Mouse (Mus musculus): ENCODE results near the gene Ovol3.
A peak's percentile ranks its signal among the peaks of the same experiment; 100 is the strongest.
"Not testable (repeated sequence)": the region's sequence is repeated elsewhere in the genome, so short reads cannot be mapped to it uniquely, and the experiment has no call there.

Gene Ovol3

GRCm38 (mm10) chr7:30235625-30236024 is at the start of gene Ovol3:
Ovol3 (minus strand) TSS chr7:30235725.
- DNase-seq (ENCODE audit: low spot score): no peak

DNA sequence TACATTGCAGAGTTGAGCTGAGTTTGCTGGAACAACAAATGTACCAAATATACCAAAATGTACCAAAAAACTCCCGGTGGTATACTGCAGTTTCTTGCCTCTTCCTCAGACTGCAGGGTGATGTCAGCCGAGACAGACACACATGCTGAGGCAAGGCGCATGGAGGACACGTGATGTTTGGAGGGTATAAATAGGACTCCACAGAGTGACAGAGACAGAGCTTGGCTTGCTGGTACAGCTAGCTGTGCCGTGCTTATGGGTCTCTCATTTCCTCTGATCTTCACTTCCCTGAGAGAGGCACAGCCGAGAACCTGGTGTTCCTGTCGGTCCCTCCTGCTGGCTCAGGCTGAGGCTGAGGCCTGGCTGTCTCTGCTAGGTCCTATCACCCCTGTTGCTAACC is 47.2 kb upstream of the Ovol3 start:
- no peak for DNase-seq (ENCODE audit: low spot score)

GRCm38 (mm10) chr7:30281522-30281921 is 46.0 kb upstream of the Ovol3 start:
- DNase-seq (ENCODE audit: low spot score): no peak

- peak; percentile 90 for DNase-seq (ENCODE audit: low spot score)
Measured at GRCm38 (mm10) chr7:30280670-30281138, 45.2 kb upstream of the Ovol3 start.

- peak; percentile 92 for DNase-seq (ENCODE audit: low spot score)
Measured at GRCm38 (mm10) chr7:30279951-30280669, 44.6 kb upstream of the Ovol3 start, which contains the start of the genes Thap8 and Wdr62. Thap8 (plus strand) TSS chr7:30280094. Wdr62 (minus strand) TSS chr7:30280419.

DNA sequence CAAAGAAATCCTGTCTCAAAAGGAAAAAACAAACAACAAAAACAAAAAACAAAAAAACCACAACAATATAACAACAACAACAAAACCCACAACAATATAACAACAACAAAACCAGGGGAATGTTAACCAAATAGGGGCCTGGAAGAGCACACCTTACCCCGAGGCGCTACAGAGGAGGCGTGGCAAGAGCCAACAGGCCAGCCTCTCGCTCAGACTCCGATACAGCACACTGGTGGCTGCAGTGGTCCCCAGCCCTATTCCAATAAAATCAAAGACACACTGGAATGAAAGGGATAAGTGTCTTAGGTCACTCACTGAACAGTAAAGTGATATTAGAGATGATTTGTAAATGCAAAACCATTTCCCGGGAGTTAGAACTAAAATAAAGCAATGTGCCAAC is 44.0 kb upstream of the Ovol3 start:
- DNase-seq (ENCODE audit: low spot score): no peak

DNA sequence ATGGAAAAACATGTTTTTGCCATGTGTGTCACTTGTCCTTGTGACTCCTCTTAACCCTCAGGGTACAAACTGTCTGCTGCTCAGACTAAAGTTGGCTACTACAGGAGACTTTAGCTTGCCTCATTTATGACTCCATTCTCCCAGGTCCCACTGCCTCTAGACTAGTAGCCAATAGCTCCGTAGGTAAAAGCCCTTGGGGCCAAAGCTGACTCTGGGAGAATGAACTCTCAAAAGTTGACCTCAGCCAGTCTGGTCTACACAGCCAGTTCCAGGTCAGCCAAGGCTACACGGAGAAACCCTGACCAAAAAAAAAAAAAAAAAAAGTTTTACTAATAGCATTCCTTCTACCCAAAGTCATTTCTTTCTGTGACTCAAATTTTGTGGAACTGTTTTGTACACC is 43.4 kb upstream of the Ovol3 start:
- no peak for DNase-seq (ENCODE audit: low spot score)

GRCm38 (mm10) chr7:30274383-30274782 is 38.9 kb upstream of the Ovol3 start:
- DNase-seq (ENCODE audit: low spot score): no peak

- DNase-seq (ENCODE audit: low spot score): no peak
Measured at GRCm38 (mm10) chr7:30269641-30270040, 34.1 kb upstream of the Ovol3 start.

GRCm38 (mm10) chr7:30266780-30267179 is 31.3 kb upstream of the Ovol3 start:
- no peak for DNase-seq (ENCODE audit: low spot score)

- DNase-seq (ENCODE audit: low spot score): no peak
Measured at GRCm38 (mm10) chr7:30265935-30266334, 30.4 kb upstream of the Ovol3 start.

GRCm38 (mm10) chr7:30265531-30265930 is 30.0 kb upstream of the Ovol3 start:
- no peak for DNase-seq (ENCODE audit: low spot score)

GRCm38 (mm10) chr7:30265041-30265440 is 29.5 kb upstream of the Ovol3 start:
- no peak for DNase-seq (ENCODE audit: low spot score)

- peak; percentile 52 for DNase-seq (ENCODE audit: low spot score)
Measured at GRCm38 (mm10) chr7:30251956-30252954, 16.7 kb upstream of the Ovol3 start.

DNA sequence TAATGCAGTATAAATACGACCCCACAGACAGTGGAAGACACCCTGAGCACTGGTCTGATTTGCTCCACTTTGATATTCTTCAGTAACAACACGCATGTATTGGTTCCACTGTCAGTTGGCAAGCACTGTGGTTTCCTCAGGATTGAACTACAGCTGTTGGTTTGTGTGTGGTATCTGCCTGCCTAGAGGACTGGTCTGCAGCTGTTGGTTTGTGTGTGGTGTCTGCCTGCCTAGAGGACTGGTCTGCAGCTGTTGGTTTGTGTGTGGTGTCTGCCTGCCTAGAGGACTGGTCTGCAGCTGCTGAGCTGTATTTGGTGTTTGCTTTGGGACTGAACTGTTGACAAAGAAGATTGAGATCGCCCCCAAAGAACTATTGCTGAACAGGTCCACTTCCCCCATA is 1.8 kb upstream of the Ovol3 start:
- DNase-seq (ENCODE audit: low spot score): not testable (repeated sequence)

DNA sequence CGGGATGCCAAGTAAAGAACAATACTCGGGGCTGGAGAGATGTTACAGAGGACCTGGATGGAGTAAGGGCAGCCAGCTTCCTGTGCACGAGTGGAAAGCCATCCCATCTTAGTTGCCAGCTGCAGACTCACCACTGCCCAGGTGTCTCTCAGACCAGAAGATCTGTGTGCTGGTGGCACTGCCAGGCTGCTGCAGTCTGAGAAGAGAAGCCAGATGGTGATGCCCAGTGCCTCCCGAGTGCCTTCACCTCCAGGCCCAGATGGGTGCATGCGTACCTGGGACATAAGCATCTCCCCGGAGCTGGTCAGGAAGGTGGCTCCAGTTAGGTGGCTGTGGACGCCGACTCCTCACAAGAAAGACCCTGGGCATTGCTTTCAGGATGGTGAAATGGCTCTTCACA is 434 bp downstream of the Ovol3 start:
- DNase-seq (ENCODE audit: low spot score): no peak

GRCm38 (mm10) chr7:30234276-30234858 is 1.2 kb downstream of the Ovol3 start:
- DNase-seq (ENCODE audit: low spot score): no peak

DNA sequence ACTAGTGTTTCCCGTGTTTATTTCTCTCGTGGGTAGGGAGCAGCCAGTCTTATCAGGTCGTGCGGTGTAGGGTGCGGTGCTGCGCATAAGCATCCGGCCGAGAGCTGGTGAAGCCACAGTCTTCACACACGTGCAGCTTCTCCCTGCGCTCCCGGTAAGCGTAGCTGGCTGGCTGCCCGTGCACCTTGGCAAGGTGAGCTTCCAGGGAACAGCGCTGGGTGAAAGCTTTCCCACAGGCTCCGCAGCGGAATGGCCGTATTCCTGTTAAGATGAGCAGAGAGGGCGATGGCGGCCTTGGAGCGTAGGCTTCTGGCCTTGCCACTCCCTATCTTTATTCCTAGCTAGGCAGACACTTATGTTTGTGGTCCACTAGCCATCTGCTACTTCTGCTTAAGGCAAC is 2.1 kb downstream of the Ovol3 start:
- DNase-seq (ENCODE audit: low spot score): no peak

DNA sequence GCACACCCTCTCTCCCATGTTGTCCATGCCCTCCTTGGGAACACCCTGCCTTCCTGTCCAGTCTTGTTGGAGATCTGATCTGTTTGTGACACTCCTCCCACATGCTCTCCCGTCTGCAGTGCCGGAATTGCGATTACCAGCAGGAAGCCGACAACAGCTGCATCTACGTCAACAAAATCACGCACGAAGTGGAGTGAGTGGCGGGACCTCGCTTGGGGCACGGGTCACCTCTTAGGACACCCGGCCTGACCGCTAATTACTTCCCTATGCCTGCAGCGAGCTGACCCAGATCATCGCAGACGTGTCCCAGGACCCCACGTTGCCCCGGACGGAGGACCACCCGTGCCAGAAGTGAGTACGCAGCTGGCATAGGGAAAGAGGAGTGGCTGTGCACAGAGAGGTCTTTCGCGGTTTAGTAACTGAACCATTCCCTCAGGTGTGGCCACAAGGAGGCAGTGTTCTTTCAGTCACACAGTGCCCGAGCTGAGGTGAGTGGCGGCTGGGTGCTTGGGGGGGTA is 2.8 kb downstream of the Ovol3 start:
- DNase-seq (ENCODE audit: low spot score): peak; percentile 68

GRCm38 (mm10) chr7:30231669-30232454 is 3.7 kb downstream of the Ovol3 start, which contains the start of the genes Polr2i and Tbcb:
Polr2i (plus strand) TSS chr7:30231948.
Tbcb (minus strand) TSS chr7:30232272.
- DNase-seq (ENCODE audit: low spot score): peak; percentile 99

- DNase-seq (ENCODE audit: low spot score): no peak
Measured at GRCm38 (mm10) chr7:30231328-30231668, 4.2 kb downstream of the Ovol3 start.

Measured in urinary bladder, postnatal 14 days (tissue).